12 mouse cellular contexts compared by ENCODE assay signal in the genomic region with DNA sequence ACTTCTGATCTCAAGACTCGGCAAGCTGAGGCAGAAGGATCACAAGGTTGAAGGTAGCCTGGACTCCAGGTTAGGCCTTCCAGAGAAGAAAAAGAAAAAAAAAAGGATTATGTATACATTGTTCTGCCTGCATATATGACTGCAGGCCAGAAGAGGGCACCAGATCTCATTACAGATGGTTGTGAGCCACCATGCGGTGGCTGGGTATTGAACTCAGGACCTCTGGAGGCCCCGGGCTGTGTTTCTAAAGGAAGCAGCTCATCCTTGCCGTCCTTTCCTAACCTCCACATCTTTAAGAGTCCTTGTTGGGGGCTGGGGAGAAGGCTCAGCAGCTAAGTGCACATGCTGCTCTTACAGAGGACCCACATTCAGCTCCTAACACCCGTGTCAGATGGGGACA. TPM values are rescaled to one million over a fixed set of nuclear protein-coding genes. Genes with fewer than 3 reads are reported as not detected.
DNase-seq lines count a peak whose midpoint lies in the region; ATAC-seq and TF ChIP-seq lines count a peak whose summit lies in the region.
"Had no signal": no experiment of that assay in that cellular context is flagged by ENCODE, and none has a peak within 500 bp of the region (broad histone marks: within the 10 kb centered on the region; RNA-seq: fewer than 3 reads in every experiment).

No protein-coding gene starts in this region.

- H3K9ac ChIP-seq in intestine, postnatal 0 days (ENCODE audit: low read depth, low read length) = no peak overlapping the region
- no peak overlapping the region for H3K9ac ChIP-seq in intestine, embryonic 16.5 days (ENCODE audit: low read depth, low read length)
- H3K9ac ChIP-seq: embryonic facial prominence, embryonic 15.5 days; midbrain, embryonic 12.5 days had no signal

- no peaks in the 10 kb centered on the region for H3K4me1 ChIP-seq in intestine, postnatal 0 days (replicated peaks; ENCODE audit: control insufficient read depth, insufficient read depth, low read length)
- no peaks in the 10 kb centered on the region for H3K4me1 ChIP-seq in intestine, embryonic 16.5 days (ENCODE audit: control insufficient read depth, insufficient read depth, low read length)
- H3K4me1 ChIP-seq: embryonic facial prominence, embryonic 15.5 days; midbrain, embryonic 12.5 days had no signal

- H3K27ac ChIP-seq in intestine, postnatal 0 days (ENCODE audit: low read depth, low read length) = no peak overlapping the region
- no peak overlapping the region for H3K27ac ChIP-seq in intestine, embryonic 16.5 days (ENCODE audit: low read length)
- H3K27ac ChIP-seq: embryonic facial prominence, embryonic 15.5 days; midbrain, embryonic 12.5 days had no signal

- no peak overlapping the region for H3K4me3 ChIP-seq in intestine, postnatal 0 days (ENCODE audit: low read depth, low read length)
- H3K4me3 ChIP-seq in intestine, embryonic 16.5 days (ENCODE audit: low read length) = no peak overlapping the region
- H3K4me3 ChIP-seq: embryonic facial prominence, embryonic 15.5 days; midbrain, embryonic 12.5 days had no signal

- DNase-seq in right cerebral cortex, postnatal 25 days = peak; percentile 5
- DNase-seq in right cerebral cortex, postnatal 36 days (ENCODE audit: low spot score in 2 of 2) = no peak
- peak; percentile 44 for DNase-seq in R1 (ENCODE audit: low read depth, low spot score)
- no peak for DNase-seq in urinary bladder, postnatal 4 days (ENCODE audit: low spot score in 2 of 2)
- DNase-seq in kidney, postnatal 10 days = no peak
- DNase-seq: heart, postnatal 14 days; kidney, postnatal 36 days; thymus, postnatal 25 days had no signal

- WGBS in intestine, postnatal 0 days = 73% methylated on average over 5 of the region's 5 CpGs
- 77% methylated on average over 5 of the region's 5 CpGs for WGBS in intestine, embryonic 16.5 days

- ATAC-seq in intestine, postnatal 0 days = no peak
- ATAC-seq in intestine, embryonic 16.5 days = no peak

- H3K36me3 ChIP-seq in intestine, postnatal 0 days (ENCODE audit: control insufficient read depth, insufficient read depth) = peaks cover 94% of the 10 kb centered on the region
- H3K36me3 ChIP-seq in intestine, embryonic 16.5 days (ENCODE audit: control insufficient read depth, insufficient read depth, low read length) = peaks cover 32% of the 10 kb centered on the region

- TF ChIP-seq CTCF in intestine, postnatal 0 days (IDR thresholded peaks at IDR 0.05; ENCODE audit: low read depth) = peak; percentile 67

- no peak overlapping the region for H3K4me2 ChIP-seq in intestine, postnatal 0 days (replicated peaks; ENCODE audit: low read depth)
- no peak overlapping the region for H3K4me2 ChIP-seq in intestine, embryonic 16.5 days (ENCODE audit: low read depth, low read length)
- H3K4me2 ChIP-seq: embryonic facial prominence, embryonic 15.5 days; midbrain, embryonic 12.5 days had no signal

- H3K27me3 ChIP-seq in intestine, postnatal 0 days (replicated peaks; ENCODE audit: control insufficient read depth, insufficient read depth, low read length) = no peaks in the 10 kb centered on the region
- no peaks in the 10 kb centered on the region for H3K27me3 ChIP-seq in intestine, embryonic 16.5 days (replicated peaks; ENCODE audit: control insufficient read depth, insufficient read depth, low read length)
- H3K27me3 ChIP-seq: embryonic facial prominence, embryonic 15.5 days; midbrain, embryonic 12.5 days had no signal

- H3K9me3 ChIP-seq in intestine, postnatal 0 days (ENCODE audit: control insufficient read depth) = no peaks in the 10 kb centered on the region
- H3K9me3 ChIP-seq in intestine, embryonic 16.5 days (ENCODE audit: control insufficient read depth, low read length) = no peaks in the 10 kb centered on the region
- H3K9me3 ChIP-seq: embryonic facial prominence, embryonic 15.5 days; midbrain, embryonic 12.5 days had no signal

RNA-seq across cellular contexts. Expression of gene Hmces, which starts 7.1 kb away (rescaled TPM):
- polyA plus RNA-seq in intestine, postnatal 0 days (2015; fragmentation: Nextera tagmentation; extraction: Ambion mirVana) = 17.9 and 19.3 TPM in 2 replicates
- 31.6 and 35.6 TPM in 2 replicates for polyA plus RNA-seq in intestine, embryonic 16.5 days (2015; fragmentation: Nextera tagmentation; extraction: Ambion mirVana)

RNA-seq across cellular contexts. Expression of gene Copg1, which starts 19.0 kb away (rescaled TPM):
- polyA plus RNA-seq in intestine, postnatal 0 days (2015; fragmentation: Nextera tagmentation; extraction: Ambion mirVana) = 88.5 and 89.5 TPM in 2 replicates
- polyA plus RNA-seq in intestine, embryonic 16.5 days (2015; fragmentation: Nextera tagmentation; extraction: Ambion mirVana) = 162 and 166 TPM in 2 replicates

RNA-seq across cellular contexts. Expression of gene Cnbp, which starts 55.7 kb away (rescaled TPM):
- polyA plus RNA-seq in intestine, postnatal 0 days (2015; fragmentation: Nextera tagmentation; extraction: Ambion mirVana) = 385 and 395 TPM in 2 replicates
- 831 and 949 TPM in 2 replicates for polyA plus RNA-seq in intestine, embryonic 16.5 days (2015; fragmentation: Nextera tagmentation; extraction: Ambion mirVana)

Comparison
In these comparisons a context has a peak if more than half of its experiments do, and no peak if none do; other contexts are left out.
1. DNase-seq: peak in right cerebral cortex, postnatal 25 days (single experiment) and R1 (single experiment); none in right cerebral cortex, postnatal 36 days (0 of 2), urinary bladder, postnatal 4 days (0 of 2) and kidney, postnatal 10 days (single experiment).